Mouse (Mus musculus): Measurements from ENCODE around the gene Col10a1. TPM values are rescaled to one million over a fixed set of nuclear protein-coding genes. Genes with fewer than 3 reads are reported as not detected.
"Not testable (repeated sequence)": the region's sequence is repeated elsewhere in the genome, so short reads cannot be mapped to it uniquely, and the experiment has no call there.

Col10a1 gene
- polyA plus RNA-seq, 1 experiment from 2014 or later: 0.18 TPM

- not testable (repeated sequence) for H3K4me3 ChIP-seq; H3K36me3 ChIP-seq; DNase-seq (ENCODE audit: low spot score); H3K4me1 ChIP-seq; H3K9me3 ChIP-seq (replicated peaks); H3K27ac ChIP-seq; H3K27me3 ChIP-seq (ENCODE audit: low read depth, poor library complexity, severe bottlenecking)
- WGBS: 90% methylated on average over 8 of the region's 14 CpGs
These were observed 44.4 kb downstream of the Col10a1 start for GRCm38 (mm10) chr10:34434191-34434590.

Other genes with a start within 250 kb of the Col10a1 start
- gene Dse, start 182.3 kb upstream of the Col10a1 start, polyA plus RNA-seq (2016; fragmentation: Nextera tagmentation; extraction: Ambion mirVana): 26.7 and 35.2 TPM in 2 replicates
- gene Tspyl1, start 107.8 kb upstream of the Col10a1 start, polyA plus RNA-seq (2016; fragmentation: Nextera tagmentation; extraction: Ambion mirVana): 57.7 and 69.3 TPM in 2 replicates
- gene Tspyl4, start 92.5 kb upstream of the Col10a1 start, polyA plus RNA-seq (2016; fragmentation: Nextera tagmentation; extraction: Ambion mirVana): 14.9 and 22.9 TPM in 2 replicates
- gene Nt5dc1, start 28.6 kb downstream of the Col10a1 start, polyA plus RNA-seq (2016; fragmentation: Nextera tagmentation; extraction: Ambion mirVana): 8.1 and 9.1 TPM in 2 replicates
- gene Frk, start 93.4 kb downstream of the Col10a1 start, polyA plus RNA-seq (2016; fragmentation: Nextera tagmentation; extraction: Ambion mirVana): 3.0 and 3.4 TPM in 2 replicates